Comparison of ENCODE assay signal across 22 mouse cellular contexts in the genomic region with DNA sequence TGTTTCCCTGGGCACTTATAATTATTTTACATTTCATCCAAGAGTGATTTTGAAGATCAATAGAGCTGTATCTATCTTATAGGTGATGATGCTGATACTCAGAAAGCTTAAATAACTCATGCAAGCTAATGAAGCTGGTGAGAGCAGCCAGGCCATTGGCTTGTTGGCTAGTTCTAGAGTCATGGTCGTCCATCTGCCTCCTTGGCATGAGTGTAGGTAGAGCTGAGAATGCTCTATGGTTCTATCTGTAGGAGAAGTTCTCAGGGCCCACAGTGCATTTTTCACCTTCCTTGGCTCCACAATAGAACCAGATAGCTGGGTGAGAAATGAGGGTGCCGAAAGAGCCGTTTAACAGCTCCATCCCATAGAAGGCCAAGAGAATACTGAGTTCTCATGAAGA.
DNase-seq lines count a peak whose midpoint lies in the region; ATAC-seq and TF ChIP-seq lines count a peak whose summit lies in the region.
"Had no signal": no experiment of that assay in that cellular context is flagged by ENCODE, and none has a peak within 500 bp of the region (broad histone marks: within the 10 kb centered on the region; RNA-seq: fewer than 3 reads in every experiment).

No protein-coding gene starts in this region.

- ATAC-seq in cerebellum, adult (ENCODE audit: insufficient number of reproducible peaks, low FRiP score, low TSS enrichment): peak; percentile 62; the same call in 1 of the 2 replicates
- ATAC-seq in forebrain, postnatal 0 days: no peak
- ATAC-seq: activated CD4-positive, CD25-positive, alpha-beta regulatory T cell, adult 4 months; CD4-positive, CD25-positive, alpha-beta regulatory T cell, adult 4 months; forebrain, embryonic 13.5 days; forebrain, embryonic 15.5 days; Patski had no signal

- DNase-seq in cerebellum, adult 8-10 months: no peak
- peak; percentile 42 to 47 for DNase-seq in cerebellum, postnatal 10 days
- DNase-seq in cerebellum, adult 9-11 months: no peak
- DNase-seq in cerebellum, postnatal 25 days: peak; percentile 38 to 63
- DNase-seq in cerebellum, postnatal 4 days (ENCODE audit: low spot score in 2 of 2): no peak
- DNase-seq in brain, adult 2 months (ENCODE audit: low read depth, low spot score): peak; percentile 58
- DNase-seq in forebrain, postnatal 0 days: no peak
- DNase-seq: adrenal gland, adult 8-10 months; adrenal gland, postnatal 14 days; adrenal gland, postnatal 36 days; B cell, adult 2 months; gastrocnemius, adult 2 months had no signal

- H3K27ac ChIP-seq in forebrain, postnatal 0 days (ENCODE audit: low read depth, low read length): no peak overlapping the region
- H3K27ac ChIP-seq: embryonic facial prominence, embryonic 10.5 days; embryonic facial prominence, embryonic 12.5 days; forebrain, embryonic 13.5 days; forebrain, embryonic 15.5 days; gastrocnemius, adult 2 months had no signal

- H3K36me3 ChIP-seq in forebrain, postnatal 0 days (ENCODE audit: insufficient read depth): peaks cover 29% of the 10 kb centered on the region
- H3K36me3 ChIP-seq: embryonic facial prominence, embryonic 10.5 days; embryonic facial prominence, embryonic 12.5 days; G1E had no signal

- H3K4me1 ChIP-seq in forebrain, postnatal 0 days (ENCODE audit: insufficient read depth): no peaks in the 10 kb centered on the region
- H3K4me1 ChIP-seq: embryonic facial prominence, embryonic 10.5 days; embryonic facial prominence, embryonic 12.5 days; forebrain, embryonic 13.5 days; forebrain, embryonic 15.5 days had no signal

- no peaks in the 10 kb centered on the region for H3K9me3 ChIP-seq in forebrain, postnatal 0 days (ENCODE audit: low read length)
- H3K9me3 ChIP-seq: embryonic facial prominence, embryonic 10.5 days; embryonic facial prominence, embryonic 12.5 days; forebrain, embryonic 13.5 days; forebrain, embryonic 15.5 days had no signal

- no peak overlapping the region for H3K4me2 ChIP-seq in forebrain, postnatal 0 days (ENCODE audit: low read depth)
- H3K4me2 ChIP-seq: embryonic facial prominence, embryonic 12.5 days; forebrain, embryonic 13.5 days; forebrain, embryonic 15.5 days had no signal

- no peaks in the 10 kb centered on the region for H3K27me3 ChIP-seq in forebrain, postnatal 0 days (ENCODE audit: insufficient read depth, low read length)
- H3K27me3 ChIP-seq: CH12.LX; embryonic facial prominence, embryonic 12.5 days; forebrain, embryonic 13.5 days; forebrain, embryonic 15.5 days; Patski had no signal

- TF ChIP-seq CTCF in forebrain, postnatal 0 days (IDR thresholded peaks at IDR 0.05; ENCODE audit: low read depth): no peak

- H3K4me3 ChIP-seq in forebrain, postnatal 0 days (ENCODE audit: low read depth, low read length): no peak overlapping the region
- H3K4me3 ChIP-seq: embryonic facial prominence, embryonic 10.5 days; embryonic facial prominence, embryonic 12.5 days; forebrain, embryonic 13.5 days; forebrain, embryonic 15.5 days; gastrocnemius, adult 2 months had no signal

- no peak overlapping the region for H3K9ac ChIP-seq in forebrain, postnatal 0 days
- H3K9ac ChIP-seq: embryonic facial prominence, embryonic 12.5 days; forebrain, embryonic 13.5 days; forebrain, embryonic 15.5 days had no signal

- 89% methylated on average over 3 of the region's 3 CpGs for WGBS in forebrain, postnatal 0 days

Comparison
In these comparisons a context has a peak if more than half of its experiments do, and no peak if none do; other contexts are left out.
1. DNase-seq: peak in cerebellum, postnatal 10 days (2 of 2), cerebellum, postnatal 25 days (2 of 2) and brain, adult 2 months (single experiment); none in cerebellum, adult 8-10 months (single experiment), cerebellum, adult 9-11 months (single experiment), cerebellum, postnatal 4 days (0 of 2) and forebrain, postnatal 0 days (single experiment).